Mouse (Mus musculus): ENCODE data around the gene Adssl1.

DNA sequence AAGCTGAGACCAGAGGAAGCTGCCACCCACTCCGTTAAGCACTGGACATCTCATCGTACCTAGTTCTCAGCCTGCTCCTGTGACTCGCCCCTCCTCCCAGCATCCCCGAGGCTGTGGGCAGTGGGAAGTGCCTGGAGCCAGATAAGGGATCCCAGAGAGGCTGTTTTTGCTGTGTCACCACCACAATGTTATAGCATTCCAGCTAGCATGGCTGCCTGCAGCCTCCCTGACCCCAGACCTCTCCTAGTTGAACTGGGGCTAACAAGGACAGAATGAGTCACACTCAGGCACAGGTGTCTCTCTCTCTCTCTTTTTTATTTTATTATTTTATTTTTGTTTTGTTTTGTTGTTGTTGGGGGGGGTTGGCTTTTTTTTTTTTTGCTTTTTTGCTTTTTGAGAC is 20.6 kb upstream of the Adssl1 start:
- TF ChIP-seq TCF12 (IDR thresholded peaks at IDR 0.05; ENCODE audit: insufficient read depth, poor library complexity, severe bottlenecking) (no peak), POLR2A (IDR thresholded peaks at IDR 0.05; ENCODE audit: insufficient read length, low read depth) (no peak), POLR2AphosphoS2 (IDR thresholded peaks at IDR 0.05; ENCODE audit: insufficient read length, low read depth) (peak; percentile 4), MYOG (IDR thresholded peaks at IDR 0.05; ENCODE audit: control insufficient read depth in 1 of 3, insufficient read depth in 1 of 3, insufficient read length in 2 of 3, low read depth in 2 of 3) (no peak), USF1 (IDR thresholded peaks at IDR 0.05; ENCODE audit: low read depth) (no peak)

All from myocyte (in vitro differentiated cells).